Mouse (Mus musculus): ENCODE data around the gene Samsn1. TPM values are rescaled to one million over a fixed set of nuclear protein-coding genes. Genes with fewer than 3 reads are reported as not detected.

The Samsn1 gene
- polyA plus RNA-seq, 1 experiment from 2014 or later: 1.9 TPM

GRCm38 (mm10) chr16:75894263-75894901, 127.7 kb downstream of the Samsn1 start:
- no peak for DNase-seq (ENCODE audit: low spot score)
- Histone ChIP-seq H3K27me3 (ENCODE audit: insufficient read depth, poor library complexity, severe bottlenecking) (no peaks in the 10 kb centered on the region), H3K4me3 (no peak overlapping the region), H3K4me1 (no peaks in the 10 kb centered on the region), H3K36me3 (no peaks in the 10 kb centered on the region), H3K27ac (no peak overlapping the region), H3K9me3 (no peaks in the 10 kb centered on the region)
- WGBS: 88% methylated on average over 5 of the region's 5 CpGs

GRCm38 (mm10) chr16:75893470-75893869, 128.6 kb downstream of the Samsn1 start:
- no peak overlapping the region for H3K27ac ChIP-seq
- H3K9me3 ChIP-seq: no peaks in the 10 kb centered on the region
- H3K36me3 ChIP-seq: no peaks in the 10 kb centered on the region
- H3K4me3 ChIP-seq: no peak overlapping the region
- WGBS: 79% methylated on average over 1 of the region's 1 CpGs
- H3K4me1 ChIP-seq: no peaks in the 10 kb centered on the region
- no peak for DNase-seq (ENCODE audit: low spot score)
- H3K27me3 ChIP-seq (ENCODE audit: insufficient read depth, poor library complexity, severe bottlenecking): no peaks in the 10 kb centered on the region

GRCm38 (mm10) chr16:75889081-75889646, 132.9 kb downstream of the Samsn1 start:
- no peaks in the 10 kb centered on the region for H3K36me3 ChIP-seq
- H3K9me3 ChIP-seq: no peaks in the 10 kb centered on the region
- H3K4me3 ChIP-seq: no peak overlapping the region
- no peak overlapping the region for H3K27ac ChIP-seq
- 58% methylated on average over 6 of the region's 6 CpGs for WGBS
- DNase-seq (ENCODE audit: low spot score): no peak
- H3K4me1 ChIP-seq: no peaks in the 10 kb centered on the region
- H3K27me3 ChIP-seq (ENCODE audit: insufficient read depth, poor library complexity, severe bottlenecking): no peaks in the 10 kb centered on the region

GRCm38 (mm10) chr16:75887203-75887602, 134.9 kb downstream of the Samsn1 start:
- Histone ChIP-seq H3K27ac (no peak overlapping the region), H3K36me3 (no peaks in the 10 kb centered on the region), H3K27me3 (ENCODE audit: insufficient read depth, poor library complexity, severe bottlenecking) (no peaks in the 10 kb centered on the region), H3K4me3 (no peak overlapping the region), H3K4me1 (no peaks in the 10 kb centered on the region), H3K9me3 (no peaks in the 10 kb centered on the region)
- DNase-seq (ENCODE audit: low spot score): no peak
- 72% methylated on average over 6 of the region's 6 CpGs for WGBS

GRCm38 (mm10) chr16:75878885-75879284, 143.2 kb downstream of the Samsn1 start:
- no peak overlapping the region for H3K4me3 ChIP-seq
- H3K27ac ChIP-seq: no peak overlapping the region
- 83% methylated on average over 2 of the region's 2 CpGs for WGBS
- peaks cover 3% of the 10 kb centered on the region; the same call in 1 of the 2 replicates for H3K4me1 ChIP-seq
- no peaks in the 10 kb centered on the region for H3K27me3 ChIP-seq (ENCODE audit: insufficient read depth, poor library complexity, severe bottlenecking)
- H3K9me3 ChIP-seq: no peaks in the 10 kb centered on the region
- DNase-seq (ENCODE audit: low spot score): no peak
- H3K36me3 ChIP-seq: no peaks in the 10 kb centered on the region

- Histone ChIP-seq H3K9me3 (no peaks in the 10 kb centered on the region), H3K4me3 (no peak overlapping the region), H3K27ac (no peak overlapping the region), H3K36me3 (no peaks in the 10 kb centered on the region), H3K27me3 (ENCODE audit: insufficient read depth, poor library complexity, severe bottlenecking) (no peaks in the 10 kb centered on the region), H3K4me1 (peaks cover 3% of the 10 kb centered on the region; the same call in 1 of the 2 replicates)
- DNase-seq (ENCODE audit: low spot score): no peak
- 68% methylated on average over 3 of the region's 3 CpGs for WGBS
Observed at GRCm38 (mm10) chr16:75877170-75877569, 144.9 kb downstream of the Samsn1 start.

- no peak for DNase-seq (ENCODE audit: low spot score)
- H3K9me3 ChIP-seq: no peaks in the 10 kb centered on the region
- no peaks in the 10 kb centered on the region for H3K36me3 ChIP-seq
- 66% methylated on average over 4 of the region's 4 CpGs for WGBS
- no peaks in the 10 kb centered on the region for H3K27me3 ChIP-seq (ENCODE audit: insufficient read depth, poor library complexity, severe bottlenecking)
- H3K4me3 ChIP-seq: no peak overlapping the region
- peaks cover 3% of the 10 kb centered on the region; the same call in 1 of the 2 replicates for H3K4me1 ChIP-seq
- H3K27ac ChIP-seq: no peak overlapping the region
Observed at GRCm38 (mm10) chr16:75875896-75876295, 146.2 kb downstream of the Samsn1 start.

- Histone ChIP-seq H3K4me3 (no peak overlapping the region), H3K27me3 (ENCODE audit: insufficient read depth, poor library complexity, severe bottlenecking) (no peaks in the 10 kb centered on the region), H3K27ac (no peak overlapping the region), H3K36me3 (no peaks in the 10 kb centered on the region), H3K4me1 (peaks cover 3% of the 10 kb centered on the region; the same call in 1 of the 2 replicates), H3K9me3 (no peaks in the 10 kb centered on the region)
- DNase-seq (ENCODE audit: low spot score): no peak
- WGBS: 81% methylated on average over 2 of the region's 2 CpGs
Observed at GRCm38 (mm10) chr16:75874508-75874907, 147.6 kb downstream of the Samsn1 start.

- DNase-seq (ENCODE audit: low spot score): no peak
- Histone ChIP-seq H3K4me3 (no peak overlapping the region), H3K27ac (no peak overlapping the region), H3K9me3 (no peaks in the 10 kb centered on the region), H3K36me3 (no peaks in the 10 kb centered on the region), H3K27me3 (ENCODE audit: insufficient read depth, poor library complexity, severe bottlenecking) (no peaks in the 10 kb centered on the region), H3K4me1 (peaks cover 3% of the 10 kb centered on the region; the same call in 1 of the 2 replicates)
- WGBS: 86% methylated on average over 8 of the region's 8 CpGs
Observed at GRCm38 (mm10) chr16:75872241-75872640, 149.8 kb downstream of the Samsn1 start.

- H3K27me3 ChIP-seq (ENCODE audit: insufficient read depth, poor library complexity, severe bottlenecking): no peaks in the 10 kb centered on the region
- H3K4me1 ChIP-seq: no peaks in the 10 kb centered on the region
- H3K27ac ChIP-seq: no peak overlapping the region
- H3K9me3 ChIP-seq: no peaks in the 10 kb centered on the region
- H3K4me3 ChIP-seq: no peak overlapping the region
- H3K36me3 ChIP-seq: no peaks in the 10 kb centered on the region
- WGBS: 76% methylated on average over 6 of the region's 6 CpGs
- no peak for DNase-seq (ENCODE audit: low spot score)
Observed at GRCm38 (mm10) chr16:75867400-75867799, 154.7 kb downstream of the Samsn1 start.

- H3K27me3 ChIP-seq (ENCODE audit: insufficient read depth, poor library complexity, severe bottlenecking): no peaks in the 10 kb centered on the region
- H3K36me3 ChIP-seq: no peaks in the 10 kb centered on the region
- H3K4me1 ChIP-seq: peaks cover 2% of the 10 kb centered on the region; the same call in 1 of the 2 replicates
- no peaks in the 10 kb centered on the region for H3K9me3 ChIP-seq
- no peak for DNase-seq (ENCODE audit: low spot score)
- H3K4me3 ChIP-seq: no peak overlapping the region
- no peak overlapping the region for H3K27ac ChIP-seq
- WGBS: 81% methylated on average over 6 of the region's 6 CpGs
Observed at GRCm38 (mm10) chr16:75865505-75865904, 156.6 kb downstream of the Samsn1 start.

GRCm38 (mm10) chr16:75864673-75865072, 157.4 kb downstream of the Samsn1 start:
- Histone ChIP-seq H3K4me1 (peaks cover 3% of the 10 kb centered on the region; the same call in 1 of the 2 replicates), H3K9me3 (no peaks in the 10 kb centered on the region), H3K36me3 (no peaks in the 10 kb centered on the region), H3K27me3 (ENCODE audit: insufficient read depth, poor library complexity, severe bottlenecking) (no peaks in the 10 kb centered on the region), H3K4me3 (no peak overlapping the region), H3K27ac (no peak overlapping the region)
- 74% methylated on average over 2 of the region's 2 CpGs for WGBS
- no peak for DNase-seq (ENCODE audit: low spot score)

GRCm38 (mm10) chr16:75856343-75856742, 165.7 kb downstream of the Samsn1 start:
- no peak overlapping the region for H3K27ac ChIP-seq
- peaks cover 3% of the 10 kb centered on the region; the same call in 1 of the 2 replicates for H3K4me1 ChIP-seq
- no peaks in the 10 kb centered on the region for H3K9me3 ChIP-seq
- H3K36me3 ChIP-seq: no peaks in the 10 kb centered on the region
- H3K4me3 ChIP-seq: no peak overlapping the region
- 82% methylated on average over 2 of the region's 2 CpGs for WGBS
- DNase-seq (ENCODE audit: low spot score): no peak
- no peaks in the 10 kb centered on the region for H3K27me3 ChIP-seq (ENCODE audit: insufficient read depth, poor library complexity, severe bottlenecking)
